Mouse (Mus musculus): Measurements from ENCODE around the gene Ndufa12.

The Ndufa12 gene

DNA sequence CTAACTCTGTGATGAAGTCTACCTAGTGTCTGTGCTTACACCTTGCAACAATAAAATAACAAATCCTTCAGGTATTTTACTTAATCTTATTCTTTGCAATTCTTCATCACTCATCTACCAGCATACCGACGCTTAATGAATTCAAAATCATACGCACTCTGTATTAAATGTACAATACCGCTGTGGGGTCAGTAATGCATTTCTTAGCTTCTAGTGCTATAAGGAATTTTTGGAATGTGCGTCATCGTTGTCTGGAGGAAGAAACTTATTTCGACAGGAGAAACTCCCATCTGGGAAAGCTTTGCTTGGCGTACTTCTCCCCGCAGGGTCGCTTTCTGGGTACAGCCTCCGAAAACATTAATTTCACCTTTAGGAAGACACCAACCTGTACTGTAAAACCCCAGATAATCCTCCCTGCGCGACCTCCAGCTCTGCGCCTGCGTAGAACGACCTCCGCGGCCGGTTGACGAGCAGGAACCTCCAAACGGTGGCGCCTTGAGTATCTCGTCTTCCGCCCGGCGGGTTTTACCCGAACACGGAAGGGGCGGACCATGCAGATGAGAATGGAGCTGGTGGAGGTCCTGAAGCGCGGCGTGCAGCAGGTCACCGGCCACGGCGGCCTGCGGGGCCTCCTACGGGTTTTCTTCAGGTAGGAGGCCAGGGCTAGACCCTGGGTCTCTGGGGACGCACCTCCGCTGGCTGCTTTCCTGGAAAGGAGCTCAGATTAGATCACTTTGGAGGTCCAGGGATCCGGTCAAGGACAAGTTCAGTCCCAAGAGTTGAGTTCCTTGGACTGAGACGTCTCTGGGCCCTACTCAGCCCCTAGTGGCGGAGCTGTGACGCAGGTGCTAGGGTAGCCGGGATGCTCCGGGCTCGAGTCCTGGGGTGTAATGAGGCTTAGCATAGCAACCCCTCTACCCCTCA is at the start of gene Ndufa12:
Gene Ndufa12, plus strand, starts transcription at position 239 of the 924 bp plus-strand sequence.
- DNase-seq (ENCODE audit: low read depth, low spot score): peak; percentile 92

DNA sequence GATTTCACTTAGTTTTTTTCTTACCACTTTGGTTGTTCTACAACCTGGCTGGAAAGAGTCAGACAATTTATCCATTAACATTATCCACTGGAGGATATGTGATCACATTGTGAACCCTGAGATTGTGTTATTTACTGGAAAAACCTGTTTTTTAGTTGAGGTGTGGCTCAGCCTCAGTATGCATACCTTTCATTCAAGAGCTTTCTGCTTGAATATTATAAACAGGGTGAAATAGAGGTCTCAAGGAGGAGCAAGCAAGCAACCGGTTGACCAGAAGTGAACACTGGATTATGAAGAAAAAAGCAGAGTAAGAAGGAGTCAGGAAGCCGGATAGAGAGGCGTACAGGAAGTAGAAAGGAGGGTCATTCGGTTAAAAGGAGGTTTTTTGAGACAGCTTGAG is 47.0 kb upstream of the Ndufa12 start:
- DNase-seq (ENCODE audit: low read depth, low spot score): no peak

DNA sequence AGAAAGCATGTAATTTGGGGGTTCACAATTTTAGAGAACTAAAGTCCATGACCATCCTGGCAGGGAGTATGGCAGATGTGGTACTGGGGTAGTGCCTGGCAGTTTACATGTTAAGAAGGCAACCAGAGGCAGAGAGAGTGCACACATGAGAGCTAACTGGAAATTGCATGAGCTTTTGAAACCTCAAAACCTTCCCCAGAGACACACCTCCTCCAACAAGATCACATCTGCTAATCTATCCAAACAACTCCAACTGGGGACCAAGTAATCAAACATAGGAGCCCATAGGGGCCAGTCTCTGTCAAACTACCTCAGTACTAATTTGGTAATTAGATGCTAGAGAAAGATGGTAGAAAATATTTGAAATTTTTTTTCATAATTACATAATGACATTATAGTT is 44.7 kb upstream of the Ndufa12 start:
- DNase-seq (ENCODE audit: low read depth, low spot score): no peak

DNA sequence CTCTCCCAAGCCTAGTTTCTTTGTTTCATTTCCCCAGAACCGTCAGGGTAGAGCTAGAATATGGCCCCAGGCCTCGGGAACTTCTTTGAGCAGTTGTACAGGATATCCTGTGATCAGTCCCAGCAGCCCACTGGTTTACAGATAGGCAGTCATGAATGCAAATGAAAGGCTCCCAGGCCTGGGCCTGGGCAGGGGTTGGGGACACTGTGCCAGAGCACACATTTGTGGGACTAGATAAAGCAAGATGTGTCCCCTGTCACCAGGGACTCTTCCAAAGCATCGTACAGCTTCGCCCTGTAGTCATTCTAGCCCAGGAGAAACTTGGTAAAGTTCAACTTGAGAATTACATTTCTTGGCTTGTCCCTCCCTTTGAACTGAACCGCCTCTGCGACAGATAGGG is 39.6 kb upstream of the Ndufa12 start:
- DNase-seq (ENCODE audit: low read depth, low spot score): no peak

DNA sequence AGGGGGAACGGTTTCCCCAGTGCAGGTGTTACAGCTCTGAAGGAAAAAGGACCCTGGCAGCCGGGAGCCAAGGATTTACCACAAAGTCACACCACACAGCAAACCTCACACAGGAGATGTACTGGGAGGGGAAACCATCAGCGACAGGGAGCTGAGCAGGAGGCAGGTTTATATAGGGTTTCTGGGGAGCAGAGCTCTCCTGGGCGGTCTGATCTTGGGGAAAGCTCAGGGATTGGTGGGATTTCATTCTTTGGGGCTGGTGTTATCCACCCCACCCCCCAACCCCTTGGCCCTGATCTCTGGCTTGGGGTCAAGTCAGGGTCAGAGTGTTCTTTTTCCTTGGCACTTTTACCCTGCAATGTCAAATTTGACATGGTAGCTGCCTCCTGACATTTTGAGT is 39.1 kb upstream of the Ndufa12 start:
- no peak for DNase-seq (ENCODE audit: low read depth, low spot score)

DNA sequence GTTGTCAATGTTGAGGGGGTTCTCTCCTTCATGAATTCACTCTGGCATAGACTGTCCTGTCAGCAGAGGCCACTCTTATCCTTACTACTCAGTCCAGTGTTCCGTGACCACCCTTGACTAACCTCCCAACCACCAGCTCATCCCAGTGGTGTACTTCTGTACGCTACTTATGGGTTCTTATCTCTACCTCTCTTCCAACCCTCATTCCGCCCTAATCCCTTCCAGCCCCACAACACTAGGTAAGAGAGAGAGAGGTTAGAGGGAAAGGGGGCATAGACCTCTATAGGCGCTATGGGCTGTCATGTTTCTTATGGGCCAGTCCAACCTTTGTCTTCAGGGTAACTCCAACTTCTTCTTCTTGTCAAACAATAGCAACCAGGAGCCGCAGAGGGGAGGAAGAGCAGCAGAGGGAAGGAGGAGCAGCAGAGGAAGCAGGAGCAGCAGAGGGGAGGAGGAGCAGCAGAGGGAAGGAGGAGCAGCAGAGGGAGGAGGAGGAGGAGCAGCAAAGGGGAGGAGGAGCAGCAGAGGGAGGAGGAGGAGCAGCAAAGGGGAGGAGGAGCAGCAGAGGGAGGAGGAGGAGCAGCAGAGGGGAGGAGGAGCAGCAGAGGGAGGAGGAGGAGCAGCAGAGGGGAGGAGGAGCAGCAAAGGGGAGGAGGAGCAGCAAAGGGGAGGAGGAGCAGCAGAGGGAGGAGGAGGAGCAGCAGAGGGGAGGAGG is 37.3 kb upstream of the Ndufa12 start:
- no peak for DNase-seq (ENCODE audit: low read depth, low spot score)

DNA sequence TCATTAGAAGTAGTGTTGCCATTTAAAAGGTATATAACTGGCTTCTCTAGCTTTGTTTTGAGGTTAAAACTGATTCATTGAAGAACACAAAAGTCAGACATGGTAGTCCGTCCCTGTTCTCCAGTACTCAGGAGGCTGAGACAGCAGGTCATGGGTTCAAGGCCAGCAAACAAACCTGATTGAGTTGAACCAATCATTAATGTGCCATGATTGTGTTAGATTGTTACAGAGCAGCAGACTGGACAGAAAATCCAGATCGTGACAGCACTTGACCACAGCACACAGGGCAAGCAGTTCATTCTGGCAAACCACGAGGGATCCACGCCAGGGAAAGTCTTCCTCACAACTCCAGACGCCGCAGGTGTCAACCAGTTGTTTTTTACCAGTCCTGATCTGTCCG is 36.5 kb upstream of the Ndufa12 start:
- no peak for DNase-seq (ENCODE audit: low read depth, low spot score)

DNA sequence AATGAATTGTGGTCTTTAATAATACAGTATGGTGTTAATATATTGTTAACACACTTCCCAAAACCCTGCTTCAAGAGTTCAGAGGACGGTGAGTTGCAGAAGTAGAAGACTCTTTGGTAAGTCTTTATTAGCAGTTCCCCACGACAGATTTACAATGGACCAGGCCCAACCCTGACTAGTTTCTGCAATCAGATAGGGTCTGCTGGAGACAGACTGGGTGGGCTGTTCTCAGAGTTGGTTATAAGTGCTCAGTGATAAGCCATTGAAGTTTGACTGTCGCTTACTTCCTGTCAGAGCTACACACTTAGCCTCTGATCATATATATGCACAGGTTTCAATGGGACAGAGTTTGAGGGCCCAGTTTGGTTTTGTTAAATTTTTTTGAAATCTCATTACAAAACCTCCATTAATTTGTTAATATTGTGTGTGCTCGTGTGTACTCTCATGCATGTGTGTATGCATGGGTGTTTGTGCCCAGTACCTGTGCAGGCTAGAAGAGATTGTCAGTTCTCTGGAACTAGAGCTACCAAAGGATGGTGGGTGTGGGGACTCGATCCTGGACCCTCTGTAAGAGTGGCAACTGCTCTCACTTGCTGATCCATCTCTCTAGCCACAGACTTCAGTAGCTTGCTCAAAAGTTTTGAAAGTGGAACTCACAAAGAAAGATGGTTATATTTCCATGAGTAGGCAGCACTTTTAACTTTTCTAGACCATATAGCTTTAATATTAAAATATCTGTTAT is 34.2 kb upstream of the Ndufa12 start:
- DNase-seq (ENCODE audit: low read depth, low spot score): no peak

DNA sequence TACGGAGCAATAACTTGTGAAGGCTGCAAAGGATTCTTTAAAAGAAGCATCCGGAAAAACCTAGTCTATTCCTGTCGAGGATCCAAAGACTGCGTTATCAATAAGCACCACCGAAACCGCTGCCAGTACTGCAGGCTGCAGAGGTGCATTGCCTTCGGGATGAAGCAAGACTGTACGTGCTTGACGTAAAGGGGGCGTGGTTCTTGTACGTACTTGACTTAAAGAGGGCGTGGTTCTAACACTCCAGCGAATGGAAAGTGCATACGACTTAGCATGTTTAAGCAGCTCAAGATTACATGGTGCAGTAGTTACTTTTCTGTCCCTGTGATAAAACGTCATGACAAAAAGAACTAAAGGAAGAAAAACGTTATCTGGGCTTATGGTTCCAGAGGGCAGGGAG is 33.1 kb upstream of the Ndufa12 start:
- DNase-seq (ENCODE audit: low read depth, low spot score): no peak

DNA sequence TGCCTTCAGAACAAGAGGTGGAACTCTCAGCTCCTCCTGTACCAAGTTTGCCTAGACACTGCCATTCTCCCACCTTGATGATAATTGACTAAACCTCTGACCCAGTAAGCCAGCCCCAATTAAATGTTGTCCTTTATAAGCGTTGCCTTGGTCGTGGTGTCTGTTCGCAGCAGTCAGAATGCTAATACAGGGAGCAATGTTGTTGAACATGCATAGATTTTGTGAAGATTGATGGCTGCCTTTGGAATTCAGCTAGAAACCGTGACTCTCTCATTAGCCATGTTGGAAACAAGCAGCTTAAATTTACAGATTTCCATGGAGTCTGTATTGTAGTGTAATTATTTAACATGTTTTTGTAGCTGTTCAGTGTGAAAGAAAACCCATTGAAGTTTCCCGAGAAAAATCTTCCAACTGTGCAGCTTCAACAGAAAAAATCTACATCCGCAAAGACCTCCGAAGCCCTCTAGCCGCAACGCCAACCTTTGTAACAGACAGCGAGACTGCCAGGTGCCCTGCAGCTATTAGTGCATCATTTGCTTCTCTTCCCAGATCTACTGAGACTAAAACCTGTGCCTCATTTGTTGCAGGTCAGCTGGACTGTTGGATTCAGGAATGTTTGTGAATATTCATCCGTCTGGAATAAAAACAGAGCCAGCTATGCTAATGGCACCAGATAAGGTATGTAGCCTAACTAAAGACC is 31.3 kb upstream of the Ndufa12 start:
- DNase-seq (ENCODE audit: low read depth, low spot score): no peak

DNA sequence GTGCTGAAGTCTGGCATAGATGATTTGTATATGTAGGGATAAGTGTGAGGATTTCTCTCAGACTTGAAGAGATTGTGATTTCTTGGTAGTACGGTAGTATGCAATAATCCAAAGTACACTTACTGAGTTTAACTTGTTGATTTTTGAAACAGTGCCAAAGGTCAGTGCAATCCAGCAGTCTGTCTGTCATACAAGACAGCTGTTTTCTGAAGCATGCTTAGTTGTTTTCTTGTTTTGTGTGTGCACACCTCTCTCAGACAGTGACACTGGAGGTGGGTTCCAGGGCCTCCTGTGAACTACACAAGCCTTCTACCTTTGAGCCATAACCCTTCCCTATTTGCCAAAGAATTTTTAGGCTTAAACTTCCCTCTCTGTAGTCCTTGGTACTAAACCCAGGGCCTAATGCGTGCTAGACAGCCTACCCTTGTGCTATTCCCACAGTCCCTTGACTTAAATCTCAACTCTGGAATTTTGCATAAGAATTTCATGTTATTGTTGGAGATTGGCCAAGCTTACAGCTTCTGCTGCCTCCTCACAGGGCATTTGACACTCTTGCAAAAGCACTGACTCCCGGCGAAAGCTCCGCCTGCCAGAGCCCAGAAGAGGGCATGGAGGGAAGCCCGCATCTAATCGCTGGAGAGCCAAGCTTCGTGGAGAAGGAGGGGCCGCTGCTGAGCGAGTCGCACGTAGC is 26.9 kb upstream of the Ndufa12 start:
- DNase-seq (ENCODE audit: low read depth, low spot score): peak; percentile 47

DNA sequence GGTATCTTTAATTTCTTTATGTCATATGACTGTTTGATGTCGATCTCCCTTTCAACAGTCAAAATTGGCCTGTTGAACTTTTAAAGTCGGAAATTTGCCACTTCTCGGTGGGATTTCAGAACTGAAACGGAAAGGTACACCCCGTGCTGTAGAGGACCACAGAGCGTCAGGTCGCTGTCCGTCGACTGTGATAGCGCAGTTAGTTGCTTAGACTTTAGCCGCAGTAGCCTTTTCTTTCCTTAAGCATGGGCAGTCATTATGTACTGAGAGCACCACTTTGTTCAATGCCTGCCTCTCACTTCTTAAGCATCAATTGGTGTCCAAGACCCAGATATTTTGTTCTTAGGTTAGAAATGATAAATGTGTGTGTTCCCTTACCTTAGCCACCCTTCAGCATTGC is 26.4 kb upstream of the Ndufa12 start:
- no peak for DNase-seq (ENCODE audit: low read depth, low spot score)

DNA sequence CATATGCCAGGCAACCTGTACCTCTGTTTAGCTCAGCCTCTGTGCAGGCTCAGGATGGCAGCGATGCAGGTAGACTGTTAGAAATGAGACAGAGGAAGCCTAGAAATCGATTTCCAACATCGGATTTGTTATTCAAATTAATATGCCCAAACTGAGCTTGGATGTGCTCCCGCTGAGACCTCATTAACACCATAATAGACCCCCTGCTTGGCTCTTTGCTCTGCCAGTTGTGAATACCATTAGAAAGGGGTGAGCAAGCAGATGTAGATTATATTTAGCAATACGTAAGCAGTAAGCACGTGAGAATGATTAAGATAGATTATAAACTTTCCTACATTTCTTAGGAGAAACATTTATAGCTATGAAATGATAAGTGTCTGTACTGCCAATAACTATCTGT is 25.8 kb upstream of the Ndufa12 start:
- DNase-seq (ENCODE audit: low read depth, low spot score): no peak

DNA sequence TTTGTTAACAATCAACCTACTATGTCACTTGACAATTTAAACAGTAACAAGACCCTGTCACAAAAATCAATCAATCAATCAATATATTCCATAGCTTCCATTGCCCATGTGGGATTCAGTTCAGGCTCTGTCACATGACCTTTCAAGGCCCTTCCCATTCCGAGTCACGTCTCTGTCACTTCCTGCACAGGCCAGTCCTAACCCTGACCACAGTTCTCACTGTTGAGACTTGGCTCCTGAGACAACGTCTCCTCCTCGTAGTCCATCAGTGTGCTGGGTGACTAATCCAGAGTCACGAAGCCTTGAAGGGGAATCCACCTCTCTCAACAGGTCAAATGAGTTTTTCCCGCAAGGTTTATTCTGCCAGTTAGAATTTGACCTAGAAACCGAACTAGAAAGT is 23.9 kb upstream of the Ndufa12 start:
- peak; percentile 82 for DNase-seq (ENCODE audit: low read depth, low spot score)

DNA sequence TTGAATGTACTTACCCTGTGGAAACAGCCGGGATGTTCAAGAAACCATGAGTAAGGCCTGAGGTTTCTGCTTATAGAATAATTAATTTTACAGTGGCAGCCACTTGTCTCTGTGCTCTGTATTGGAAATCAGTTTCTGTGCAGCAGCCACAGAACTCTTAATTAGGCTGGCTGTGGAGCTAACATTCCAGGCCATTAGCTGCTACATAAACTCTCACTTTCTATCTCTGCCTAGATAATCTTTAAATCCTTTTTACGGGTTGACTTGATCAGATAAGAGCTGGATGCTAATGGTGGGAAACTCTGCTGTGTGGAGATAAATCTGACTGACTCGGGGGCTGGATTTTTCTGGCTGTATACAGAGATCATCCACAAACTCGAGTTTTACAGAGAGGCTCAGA is 15.3 kb upstream of the Ndufa12 start:
- DNase-seq (ENCODE audit: low read depth, low spot score): no peak

DNA sequence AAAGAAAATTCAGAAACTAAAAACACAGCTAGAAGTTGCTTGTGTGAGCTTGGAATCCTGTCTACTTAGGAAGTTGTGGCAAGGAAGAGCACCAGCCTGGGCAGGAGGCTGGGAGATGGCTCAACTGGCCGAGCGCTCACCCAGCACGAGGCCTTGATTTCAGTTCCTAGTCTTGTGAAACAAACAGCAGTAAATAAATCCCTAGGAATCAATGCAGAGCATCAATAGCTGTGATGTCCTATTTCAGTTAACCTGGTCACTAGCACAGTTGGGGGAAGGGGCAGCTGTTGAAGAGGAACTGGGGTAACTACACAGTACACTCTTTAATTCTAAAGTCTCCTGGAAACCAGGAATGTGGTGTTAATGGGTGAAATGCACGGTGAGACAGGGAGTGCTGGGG is 6.5 kb downstream of the Ndufa12 start:
- no peak for DNase-seq (ENCODE audit: low read depth, low spot score)

DNA sequence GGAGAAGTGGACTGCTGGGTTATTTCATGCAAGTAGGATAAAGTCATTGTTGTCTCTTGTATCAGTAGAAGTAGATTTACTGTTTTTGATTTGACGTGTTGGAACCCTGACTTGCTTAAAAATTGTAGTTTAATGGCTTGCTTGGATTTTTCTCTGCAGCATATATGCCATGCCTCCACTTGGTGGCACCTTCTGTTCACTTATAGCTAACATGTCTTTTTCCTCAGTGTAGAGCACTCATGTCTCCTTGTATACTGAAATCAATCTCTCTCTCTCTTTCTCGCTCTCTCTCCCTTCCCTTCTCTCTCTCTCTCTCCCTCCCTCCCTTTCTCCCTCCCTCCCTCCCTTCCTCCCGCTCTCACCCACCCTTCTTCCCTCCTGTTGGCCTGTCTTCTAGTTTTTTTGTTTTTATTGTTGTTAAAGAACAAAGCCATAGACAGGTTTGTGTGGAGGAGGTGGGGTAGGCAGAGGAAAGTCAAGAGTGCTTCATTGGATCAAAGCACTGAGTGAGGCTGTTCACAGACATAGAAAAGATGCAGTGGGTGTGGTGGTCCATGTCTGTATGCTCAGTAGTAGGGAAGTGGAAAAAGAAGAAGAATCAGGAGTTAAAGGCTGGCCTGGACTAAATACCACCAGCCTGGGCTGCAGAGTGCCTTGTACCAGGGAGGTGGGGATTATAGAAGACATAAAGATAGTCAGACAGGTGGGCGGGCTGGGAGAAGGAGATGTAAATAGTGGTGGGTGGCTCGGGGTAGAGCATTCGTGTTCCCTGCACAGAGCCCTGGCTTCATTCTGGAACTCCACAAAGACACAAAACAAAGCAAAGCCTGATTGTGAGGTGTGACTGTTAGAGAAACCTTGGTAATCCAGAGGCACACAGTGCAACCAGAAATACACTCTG is 12.4 kb downstream of the Ndufa12 start:
- peak; percentile 21 for DNase-seq (ENCODE audit: low read depth, low spot score)

DNA sequence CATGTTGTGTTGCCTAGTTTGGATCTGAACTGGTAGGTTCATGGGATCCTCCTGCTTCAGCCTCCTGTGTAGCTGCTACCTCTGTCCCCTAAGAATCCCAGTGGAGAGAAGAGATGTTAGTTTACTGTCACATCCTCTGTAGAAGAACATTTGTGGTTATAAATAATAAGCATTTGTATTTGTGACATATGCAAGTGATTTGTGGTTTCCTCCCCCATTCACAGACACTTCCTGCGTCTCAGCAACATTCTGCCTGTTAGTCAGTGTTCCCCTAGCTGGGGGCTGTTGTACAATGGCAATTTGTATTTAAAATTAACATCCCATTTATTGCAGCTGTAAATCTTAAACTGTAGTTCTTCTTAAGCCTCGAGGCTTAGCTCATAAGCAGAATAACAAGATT is 13.2 kb downstream of the Ndufa12 start:
- no peak for DNase-seq (ENCODE audit: low read depth, low spot score)

DNA sequence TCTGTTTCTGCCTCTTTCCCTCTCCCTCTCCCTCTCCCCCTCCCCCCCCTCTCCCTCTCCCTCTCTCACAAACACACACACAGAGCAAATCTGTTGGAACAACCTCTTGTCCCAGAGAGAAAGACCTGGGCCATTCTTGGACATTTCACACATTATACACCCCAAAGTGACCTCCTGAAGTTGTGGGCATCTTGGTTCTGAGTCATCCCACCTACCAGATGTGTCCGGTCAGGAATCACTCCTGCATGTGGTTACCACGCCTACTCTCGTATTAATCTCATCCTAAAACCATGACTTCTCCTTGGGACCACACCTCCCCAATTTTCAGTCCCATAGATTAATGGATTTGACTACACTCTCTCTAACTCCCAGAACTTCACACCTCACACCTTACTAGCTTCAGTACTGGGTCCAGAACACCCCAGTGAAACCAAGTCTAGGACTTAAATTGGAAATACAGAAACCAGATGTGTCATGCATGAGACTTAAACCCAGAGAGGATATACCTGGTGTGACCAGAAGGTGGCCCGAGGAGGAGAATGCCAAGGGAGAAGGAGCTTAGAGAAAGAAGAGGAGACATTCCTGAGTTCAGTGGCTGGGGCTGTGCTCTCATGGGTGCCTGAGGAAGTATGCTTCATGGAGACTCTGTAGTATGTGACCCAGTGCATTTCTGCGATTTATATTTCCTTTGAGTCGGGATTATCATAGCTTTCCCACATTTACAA is 26.7 kb downstream of the Ndufa12 start:
- peak; percentile 75 for DNase-seq (ENCODE audit: low read depth, low spot score)
